Mouse (Mus musculus) left cerebral cortex, adult 2 months (tissue): ENCODE results near the gene Helt. TPM values are rescaled to one million over a fixed set of nuclear protein-coding genes. Genes with fewer than 3 reads are reported as not detected.
A peak's percentile ranks its signal among the peaks of the same experiment; 100 is the strongest.
"Not testable (repeated sequence)": the region's sequence is repeated elsewhere in the genome, so short reads cannot be mapped to it uniquely, and the experiment has no call there.

Source experiments
- DNase-seq, 2 experiments: peaks; one replicate each; pipeline ENCODE4 v3.0.0; 2021 to 2022; ENCODE audit warnings: low spot score in 2 of 2, mixed read lengths in 1 of 2; ENCODE audit errors: extremely low spot score in 1 of 2
- H3K27ac ChIP-seq: fragments of 200-600 bp; 2 replicates; pipeline ENCODE4 v1.8.1; 2022
- H3K4me3 ChIP-seq: fragments of 200-600 bp; 2 replicates; pipeline ENCODE4 v1.8.1; 2022
- CTCF ChIP-seq: fragments of 200-600 bp; IDR thresholded peaks from 2 replicates; pipeline ENCODE4 v1.8.1; 2022; ENCODE audit warnings: antibody characterized with exemption, mild to moderate bottlenecking, moderate library complexity
- intact Hi-C: fragments of 180-260 bp; cut with DNase I; formaldehyde crosslinking; loops from one replicate; pipeline ENCODE4 v1.15.1; 2025
- total RNA-seq, 2 experiments: library from RNA; stranded (reverse); gene quantifications; 2 replicates each; pipeline ENCODE4 v1.2.3; 2021

Gene Helt
- total RNA-seq, 2 experiments from 2014 or later: not detected

GRCm38 (mm10) chr8:46295101-46295534 lies 647 bp upstream of the Helt start:
- Histone ChIP-seq H3K4me3 (no peak overlapping the region), H3K27ac (no peak overlapping the region)
- no peak for DNase-seq
- intact Hi-C loops: no loop called here
- no peak for TF ChIP-seq CTCF

- no peak for TF ChIP-seq CTCF
- H3K27ac ChIP-seq: no peak overlapping the region
- peak; percentile 15 to 29 for DNase-seq
- intact Hi-C loops: no loop called here
- H3K4me3 ChIP-seq: no peak overlapping the region
These were observed 725 bp downstream of the Helt start for GRCm38 (mm10) chr8:46293741-46294151.

GRCm38 (mm10) chr8:46293201-46293600 lies 1.3 kb downstream of the Helt start:
- H3K4me3 ChIP-seq: no peak overlapping the region
- DNase-seq: no peak
- H3K27ac ChIP-seq: no peak overlapping the region
- intact Hi-C loops: no loop called here
- no peak for TF ChIP-seq CTCF

- Histone ChIP-seq H3K27ac (no peak overlapping the region), H3K4me3 (no peak overlapping the region)
- intact Hi-C loops: no loop called here
- no peak for TF ChIP-seq CTCF
- DNase-seq: no peak
These were observed 2.4 kb downstream of the Helt start for GRCm38 (mm10) chr8:46291931-46292675.

- no peak for TF ChIP-seq CTCF
- DNase-seq: no peak
- no peak overlapping the region for H3K27ac ChIP-seq
- intact Hi-C loops: loop anchor here (10.0 kb wide), 1 partner anchor 104 kb away; no protein-coding TSS in a partner anchor
- no peak overlapping the region for H3K4me3 ChIP-seq
These were observed 5.2 kb downstream of the Helt start for GRCm38 (mm10) chr8:46289274-46289673.

- Histone ChIP-seq H3K27ac (no peak overlapping the region), H3K4me3 (no peak overlapping the region)
- no peak for DNase-seq
- intact Hi-C loops: loop anchor here (10.0 kb wide), 1 partner anchor 103 kb away; no protein-coding TSS in a partner anchor
- no peak for TF ChIP-seq CTCF
These were observed 6.5 kb downstream of the Helt start for GRCm38 (mm10) chr8:46288021-46288420.

- no peak for DNase-seq
- Histone ChIP-seq H3K27ac (no peak overlapping the region), H3K4me3 (no peak overlapping the region)
- no peak for TF ChIP-seq CTCF
- intact Hi-C loops: loop anchor here (10.0 kb wide), 1 partner anchor 101 kb away; no protein-coding TSS in a partner anchor
These were observed 8.5 kb downstream of the Helt start for GRCm38 (mm10) chr8:46285980-46286379.

- DNase-seq: peak; percentile 52 to 67
- H3K27ac ChIP-seq: no peak overlapping the region
- intact Hi-C loops: loop anchor here (1.0 to 10.0 kb wide), 2 partner anchors 39 to 97 kb away; no protein-coding TSS in a partner anchor
- peak; percentile 84 for TF ChIP-seq CTCF
- H3K4me3 ChIP-seq: no peak overlapping the region
These were observed 12.9 kb downstream of the Helt start for GRCm38 (mm10) chr8:46281536-46281935.

GRCm38 (mm10) chr8:46276939-46277338 lies 17.5 kb downstream of the Helt start:
- intact Hi-C loops: no loop called here
- Histone ChIP-seq H3K27ac (no peak overlapping the region), H3K4me3 (no peak overlapping the region)
- TF ChIP-seq CTCF: no peak
- no peak for DNase-seq

GRCm38 (mm10) chr8:46270741-46271140 lies 23.7 kb downstream of the Helt start:
- intact Hi-C loops: no loop called here
- DNase-seq: no peak
- no peak for TF ChIP-seq CTCF
- H3K27ac ChIP-seq: no peak overlapping the region
- H3K4me3 ChIP-seq: no peak overlapping the region

GRCm38 (mm10) chr8:46270147-46270546 lies 24.3 kb downstream of the Helt start:
- H3K4me3 ChIP-seq: no peak overlapping the region
- H3K27ac ChIP-seq: no peak overlapping the region
- intact Hi-C loops: no loop called here
- no peak for TF ChIP-seq CTCF
- no peak for DNase-seq

- intact Hi-C loops: no loop called here
- H3K27ac ChIP-seq: no peak overlapping the region
- no peak for TF ChIP-seq CTCF
- no peak overlapping the region for H3K4me3 ChIP-seq
- DNase-seq: no peak
These were observed 27.7 kb downstream of the Helt start for GRCm38 (mm10) chr8:46266801-46267200.

- H3K4me3 ChIP-seq, intact Hi-C loops, DNase-seq: not testable (repeated sequence)
These were observed 30.3 kb downstream of the Helt start for GRCm38 (mm10) chr8:46264206-46264605.

More at GRCm38 (mm10) chr8:46264206-46264605, 30.3 kb downstream of the Helt start:
- H3K27ac ChIP-seq: not testable (repeated sequence)
